Mouse (Mus musculus) layer of hippocampus, adult 11-12 months (tissue): ENCODE results near the gene Crtc3.
A peak's percentile ranks its signal among the peaks of the same experiment; 100 is the strongest.

ENCODE experiments used
- DNase-seq: peaks from one replicate; pipeline ENCODE4 v3.0.0; 2022; ENCODE audit warnings: low spot score

Crtc3 gene

GRCm38 (mm10) chr7:80554180-80555021 is 134.3 kb downstream of the Crtc3 start:
- peak; percentile 33 for DNase-seq

- no peak for DNase-seq
Measured at GRCm38 (mm10) chr7:80548513-80549260, 140.0 kb downstream of the Crtc3 start.

- DNase-seq, result no peak
Measured at GRCm38 (mm10) chr7:80542139-80542831, 146.4 kb downstream of the Crtc3 start.

GRCm38 (mm10) chr7:80539581-80539980 is 149.1 kb downstream of the Crtc3 start:
- DNase-seq, result no peak
